Mouse (Mus musculus): ENCODE measurements at regions not wholly inside any gene's neighbourhood (a gene's known extent, or its start where the extent isn't known, plus 50 kb on each side); places are given as distances from the start of the nearest gene placed in this dataset.
A peak's percentile ranks its signal among the peaks of the same experiment; 100 is the strongest.

DNA sequence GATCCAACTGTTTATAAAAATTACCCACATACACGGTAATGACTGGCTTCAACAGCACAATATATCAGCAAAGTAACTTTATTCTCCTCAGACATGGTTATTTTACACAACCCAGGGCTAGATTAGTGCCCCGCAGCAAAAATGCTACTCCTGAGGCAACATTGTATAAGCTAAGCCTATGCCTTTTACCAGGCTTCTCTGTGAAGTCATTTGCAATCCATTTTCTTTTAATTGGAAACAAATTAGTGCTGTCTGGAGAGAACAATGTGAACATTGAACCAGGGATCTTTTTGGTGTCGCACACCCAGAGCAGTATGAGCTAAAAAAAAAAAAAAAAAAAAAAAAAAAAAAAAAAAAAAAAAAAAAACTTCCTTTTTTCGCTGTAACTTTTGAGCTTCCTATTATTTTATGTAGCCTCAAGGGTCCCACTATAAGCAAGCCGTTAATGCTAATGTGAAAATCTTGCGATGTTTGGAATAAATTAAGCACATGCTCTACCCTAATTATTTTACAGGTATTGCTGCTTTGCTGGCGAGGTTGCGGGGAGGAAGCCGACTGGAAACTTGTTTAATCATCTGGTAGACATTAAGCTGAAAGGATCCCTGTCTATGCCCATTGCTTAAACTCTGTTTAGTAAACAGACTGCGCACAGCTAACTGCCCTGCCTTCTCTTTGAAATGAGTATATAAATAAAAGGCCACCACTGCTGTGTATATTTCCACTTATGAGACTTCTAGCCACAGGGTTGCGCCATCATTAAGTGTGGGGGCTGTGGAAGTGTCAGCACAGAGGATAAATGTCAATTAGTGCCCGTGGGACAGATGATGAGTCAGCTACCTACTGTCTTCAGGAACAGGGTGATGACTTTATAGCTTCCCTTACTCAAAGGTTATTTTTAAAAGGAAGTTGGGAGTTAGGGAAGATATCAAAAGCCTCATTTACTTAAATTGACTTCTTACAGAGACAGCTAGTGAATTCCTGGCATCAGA, 225.2 kb upstream of the Flrt2 start:
- peak overlapping the region; percentile 13 for H3K4me2 ChIP-seq (ENCODE audit: low read depth)
- H3ac ChIP-seq (ENCODE audit: control insufficient read depth, insufficient read length): no peak overlapping the region
- no peak overlapping the region for H3K4me3 ChIP-seq
- TF ChIP-seq TCF12 (IDR thresholded peaks at IDR 0.05; ENCODE audit: insufficient read depth, poor library complexity, severe bottlenecking) (no peak), CEBPB (IDR thresholded peaks at IDR 0.05; ENCODE audit: insufficient read depth, poor library complexity, severe bottlenecking) (peak; percentile 92), SRF (IDR thresholded peaks at IDR 0.05; ENCODE audit: control insufficient read depth, insufficient read length, low read depth) (no peak), POLR2AphosphoS2 (IDR thresholded peaks at IDR 0.05; ENCODE audit: insufficient read length, low read depth) (no peak)
- H3K79me2 ChIP-seq (ENCODE audit: control insufficient read depth, insufficient read depth): no peaks in the 10 kb centered on the region
- H3K36me3 ChIP-seq (ENCODE audit: control insufficient read depth, insufficient read depth): no peaks in the 10 kb centered on the region
- H3K27me3 ChIP-seq (ENCODE audit: control insufficient read depth, insufficient read depth, insufficient read length): no peaks in the 10 kb centered on the region

DNA sequence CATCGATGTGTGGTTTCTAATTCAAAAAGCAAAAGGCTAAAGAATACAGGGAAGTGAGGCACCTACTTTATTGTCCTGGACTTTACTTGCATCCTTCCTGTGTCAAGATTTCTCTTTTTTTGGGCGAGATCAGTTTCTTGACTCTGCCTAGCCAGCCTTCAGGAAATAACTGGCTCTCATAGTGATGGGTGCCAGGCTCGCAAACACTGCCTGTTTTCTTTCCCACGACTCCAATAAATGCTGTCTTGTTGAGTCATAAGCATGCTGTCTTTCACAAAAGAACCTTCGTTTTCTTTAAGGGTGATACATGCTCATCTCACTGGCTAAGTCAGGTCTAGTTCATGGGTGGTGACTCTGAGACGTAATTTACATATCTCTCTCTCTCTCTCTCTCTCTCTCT, 222.1 kb upstream of the Flrt2 start:
- Histone ChIP-seq H3K4me3 (no peak overlapping the region), H3ac (ENCODE audit: control insufficient read depth, insufficient read length) (no peak overlapping the region), H3K27me3 (ENCODE audit: control insufficient read depth, insufficient read depth, insufficient read length) (no peaks in the 10 kb centered on the region), H3K36me3 (ENCODE audit: control insufficient read depth, insufficient read depth) (no peaks in the 10 kb centered on the region), H3K4me2 (ENCODE audit: low read depth) (peak overlapping the region; percentile 33), H3K79me2 (ENCODE audit: control insufficient read depth, insufficient read depth) (no peaks in the 10 kb centered on the region)
- TF ChIP-seq SRF (IDR thresholded peaks at IDR 0.05; ENCODE audit: control insufficient read depth, insufficient read length, low read depth): no peak
- no peak for TF ChIP-seq CEBPB (IDR thresholded peaks at IDR 0.05; ENCODE audit: insufficient read depth, poor library complexity, severe bottlenecking)
- TF ChIP-seq MAX (IDR thresholded peaks at IDR 0.05; ENCODE audit: low read depth): no peak
- TF ChIP-seq REST (IDR thresholded peaks at IDR 0.05; ENCODE audit: insufficient read depth, insufficient read length): no peak
- no peak for TF ChIP-seq POLR2AphosphoS2 (IDR thresholded peaks at IDR 0.05; ENCODE audit: insufficient read length, low read depth)
- TF ChIP-seq POLR2A (IDR thresholded peaks at IDR 0.05; ENCODE audit: insufficient read length, low read depth): no peak
- TF ChIP-seq TCF12 (IDR thresholded peaks at IDR 0.05; ENCODE audit: insufficient read depth, poor library complexity, severe bottlenecking): no peak
- TF ChIP-seq USF1 (IDR thresholded peaks at IDR 0.05; ENCODE audit: low read depth): no peak
- no peak for TF ChIP-seq MYOG (IDR thresholded peaks at IDR 0.05; ENCODE audit: control insufficient read depth in 1 of 3, insufficient read depth in 1 of 3, insufficient read length in 2 of 3, low read depth in 2 of 3)
- TF ChIP-seq MYOD1 (IDR thresholded peaks at IDR 0.05; ENCODE audit: control insufficient read depth in 1 of 3, insufficient read length in 2 of 3, low read depth in 2 of 3): no peak
- no peak for TF ChIP-seq E2F4 (IDR thresholded peaks at IDR 0.05; ENCODE audit: insufficient read depth)
- no peak for TF ChIP-seq TCF3 (IDR thresholded peaks at IDR 0.05; ENCODE audit: insufficient read length, low read depth)

DNA sequence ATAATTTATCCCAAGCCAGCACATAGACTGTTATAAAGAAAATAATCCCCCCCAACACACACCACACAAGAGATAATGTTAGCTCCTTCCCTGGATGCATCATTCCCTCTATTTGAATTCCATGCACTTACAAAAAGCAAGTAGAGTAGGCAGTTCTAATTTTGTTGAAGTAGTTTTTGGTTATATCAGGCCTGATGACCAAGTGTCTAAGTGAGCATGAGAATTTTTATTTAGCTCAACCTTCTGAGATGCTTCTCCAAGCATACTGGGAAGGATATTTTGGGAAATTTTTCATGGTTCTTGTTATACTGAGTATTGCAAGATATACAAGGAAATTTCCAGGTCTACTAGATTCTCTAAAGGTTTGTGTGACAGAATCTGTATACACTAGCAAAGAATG, 205.5 kb upstream of the Flrt2 start:
- Histone ChIP-seq H3K79me2 (ENCODE audit: control insufficient read depth, insufficient read depth) (no peaks in the 10 kb centered on the region), H3K4me3 (no peak overlapping the region), H3K36me3 (ENCODE audit: control insufficient read depth, insufficient read depth) (no peaks in the 10 kb centered on the region), H3K4me2 (ENCODE audit: low read depth) (no peak overlapping the region), H3K27me3 (ENCODE audit: control insufficient read depth, insufficient read depth, insufficient read length) (no peaks in the 10 kb centered on the region), H3ac (ENCODE audit: control insufficient read depth, insufficient read length) (no peak overlapping the region)
- TF ChIP-seq E2F4 (IDR thresholded peaks at IDR 0.05; ENCODE audit: insufficient read depth): no peak
- no peak for TF ChIP-seq MYOG (IDR thresholded peaks at IDR 0.05; ENCODE audit: control insufficient read depth in 1 of 3, insufficient read depth in 1 of 3, insufficient read length in 2 of 3, low read depth in 2 of 3)
- TF ChIP-seq POLR2AphosphoS2 (IDR thresholded peaks at IDR 0.05; ENCODE audit: insufficient read length, low read depth): no peak
- no peak for TF ChIP-seq MAX (IDR thresholded peaks at IDR 0.05; ENCODE audit: low read depth)
- no peak for TF ChIP-seq CEBPB (IDR thresholded peaks at IDR 0.05; ENCODE audit: insufficient read depth, poor library complexity, severe bottlenecking)
- no peak for TF ChIP-seq TCF12 (IDR thresholded peaks at IDR 0.05; ENCODE audit: insufficient read depth, poor library complexity, severe bottlenecking)

DNA sequence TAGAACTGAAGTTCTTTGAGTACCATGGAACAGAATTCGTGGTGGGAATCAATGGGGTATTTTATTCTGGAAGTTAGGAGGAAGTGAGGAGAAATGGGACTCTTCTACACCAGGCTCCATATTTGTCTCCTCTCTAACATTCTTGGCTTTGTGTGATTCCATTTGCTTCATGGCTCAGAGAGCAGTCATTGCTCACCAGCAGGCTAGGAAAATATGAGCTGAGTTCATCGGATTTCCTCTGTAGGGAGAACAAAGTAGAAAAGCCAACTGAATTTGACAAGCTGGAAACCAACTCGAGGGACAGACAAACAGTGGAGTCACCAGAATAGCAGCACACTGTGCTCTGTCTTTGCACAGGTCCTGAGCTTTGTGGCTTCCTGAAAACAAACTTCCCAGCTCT, 203.7 kb upstream of the Flrt2 start:
- no peak for TF ChIP-seq TCF3 (IDR thresholded peaks at IDR 0.05; ENCODE audit: insufficient read length, low read depth)
- no peak for TF ChIP-seq MAX (IDR thresholded peaks at IDR 0.05; ENCODE audit: low read depth)
- TF ChIP-seq MYOD1 (IDR thresholded peaks at IDR 0.05; ENCODE audit: control insufficient read depth in 1 of 3, insufficient read length in 2 of 3, low read depth in 2 of 3): no peak
- TF ChIP-seq CEBPB (IDR thresholded peaks at IDR 0.05; ENCODE audit: insufficient read depth, poor library complexity, severe bottlenecking): no peak
- no peak for TF ChIP-seq USF1 (IDR thresholded peaks at IDR 0.05; ENCODE audit: low read depth)
- TF ChIP-seq POLR2A (IDR thresholded peaks at IDR 0.05; ENCODE audit: insufficient read length, low read depth): no peak
- TF ChIP-seq REST (IDR thresholded peaks at IDR 0.05; ENCODE audit: insufficient read depth, insufficient read length): no peak
- no peak for TF ChIP-seq E2F4 (IDR thresholded peaks at IDR 0.05; ENCODE audit: insufficient read depth)
- no peak for TF ChIP-seq MYOG (IDR thresholded peaks at IDR 0.05; ENCODE audit: control insufficient read depth in 1 of 3, insufficient read depth in 1 of 3, insufficient read length in 2 of 3, low read depth in 2 of 3)
- TF ChIP-seq POLR2AphosphoS2 (IDR thresholded peaks at IDR 0.05; ENCODE audit: insufficient read length, low read depth): no peak
- no peak for TF ChIP-seq TCF12 (IDR thresholded peaks at IDR 0.05; ENCODE audit: insufficient read depth, poor library complexity, severe bottlenecking)
- TF ChIP-seq SRF (IDR thresholded peaks at IDR 0.05; ENCODE audit: control insufficient read depth, insufficient read length, low read depth): no peak
- Histone ChIP-seq H3ac (ENCODE audit: control insufficient read depth, insufficient read length) (no peak overlapping the region), H3K27me3 (ENCODE audit: control insufficient read depth, insufficient read depth, insufficient read length) (no peaks in the 10 kb centered on the region), H3K4me2 (ENCODE audit: low read depth) (peak overlapping the region; percentile 55), H3K4me3 (no peak overlapping the region), H3K79me2 (ENCODE audit: control insufficient read depth, insufficient read depth) (no peaks in the 10 kb centered on the region), H3K36me3 (ENCODE audit: control insufficient read depth, insufficient read depth) (no peaks in the 10 kb centered on the region)
